Mouse (Mus musculus): ENCODE measurements at regions not wholly inside any gene's neighbourhood (a gene's known extent, or its start where the extent isn't known, plus 50 kb on each side); places are given as distances from the start of the nearest gene placed in this dataset.

DNA sequence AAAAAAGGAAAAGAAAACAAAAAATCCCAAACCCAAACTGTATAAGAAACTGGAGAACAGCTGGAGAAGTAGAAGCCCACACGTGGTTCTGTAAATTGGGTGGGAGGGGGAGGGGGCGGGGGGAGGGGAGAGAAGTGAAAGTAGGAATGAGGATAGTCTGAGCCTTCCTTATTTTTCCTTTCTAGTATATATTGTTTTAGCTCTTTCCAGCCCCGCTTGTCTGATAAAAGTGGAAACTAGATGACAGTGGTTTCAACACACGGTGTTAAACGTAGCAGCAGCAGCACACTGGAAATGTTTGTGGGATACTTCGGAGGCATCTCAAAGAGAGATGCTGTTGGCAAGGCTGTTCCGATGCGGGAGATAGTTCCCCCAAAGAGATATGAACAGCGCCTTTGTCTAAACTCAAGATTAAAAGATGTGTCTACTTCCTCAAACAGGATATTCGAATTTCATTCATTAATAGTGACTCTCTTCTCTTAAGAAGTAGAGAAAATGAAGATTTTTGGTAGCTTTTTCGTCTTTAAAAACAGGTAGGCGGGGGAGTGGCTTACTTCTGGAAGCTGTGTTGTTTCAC is 1588.3 kb downstream of the 4930444P10Rik start:
- H3K9ac ChIP-seq (ENCODE audit: low read depth, low read length, severe bottlenecking) = no peak overlapping the region
- no peaks in the 10 kb centered on the region for H3K9me3 ChIP-seq (ENCODE audit: control insufficient read depth, low read length)
- ATAC-seq (ENCODE audit: low FRiP score, low read depth) = no peak; the same call in 1 of the 2 replicates
- no peaks in the 10 kb centered on the region for H3K36me3 ChIP-seq (ENCODE audit: control insufficient read depth, insufficient read depth, low read length)
- H3K4me1 ChIP-seq (ENCODE audit: control insufficient read depth, insufficient read depth, low read length) = peaks cover 7% of the 10 kb centered on the region; the same call in 1 of the 2 replicates
- H3K27me3 ChIP-seq (ENCODE audit: control insufficient read depth, insufficient read depth, low read length) = peaks cover 59% of the 10 kb centered on the region
- no peak for TF ChIP-seq POLR2A (IDR thresholded peaks at IDR 0.05; ENCODE audit: borderline replicate concordance, extremely low read depth, insufficient read depth, insufficient read length)
- DNase-seq (ENCODE audit: low spot score) = no peak
- no peak overlapping the region for H3K27ac ChIP-seq (replicated peaks; ENCODE audit: low read depth, low read length)
- H3K4me2 ChIP-seq (replicated peaks; ENCODE audit: low read depth, low read length, severe bottlenecking) = peak overlapping the region; percentile 37
- WGBS = 4% methylated on average over 12 of the region's 12 CpGs
- H3K4me3 ChIP-seq (replicated peaks; ENCODE audit: low read length) = peak overlapping the region; percentile 14

DNA sequence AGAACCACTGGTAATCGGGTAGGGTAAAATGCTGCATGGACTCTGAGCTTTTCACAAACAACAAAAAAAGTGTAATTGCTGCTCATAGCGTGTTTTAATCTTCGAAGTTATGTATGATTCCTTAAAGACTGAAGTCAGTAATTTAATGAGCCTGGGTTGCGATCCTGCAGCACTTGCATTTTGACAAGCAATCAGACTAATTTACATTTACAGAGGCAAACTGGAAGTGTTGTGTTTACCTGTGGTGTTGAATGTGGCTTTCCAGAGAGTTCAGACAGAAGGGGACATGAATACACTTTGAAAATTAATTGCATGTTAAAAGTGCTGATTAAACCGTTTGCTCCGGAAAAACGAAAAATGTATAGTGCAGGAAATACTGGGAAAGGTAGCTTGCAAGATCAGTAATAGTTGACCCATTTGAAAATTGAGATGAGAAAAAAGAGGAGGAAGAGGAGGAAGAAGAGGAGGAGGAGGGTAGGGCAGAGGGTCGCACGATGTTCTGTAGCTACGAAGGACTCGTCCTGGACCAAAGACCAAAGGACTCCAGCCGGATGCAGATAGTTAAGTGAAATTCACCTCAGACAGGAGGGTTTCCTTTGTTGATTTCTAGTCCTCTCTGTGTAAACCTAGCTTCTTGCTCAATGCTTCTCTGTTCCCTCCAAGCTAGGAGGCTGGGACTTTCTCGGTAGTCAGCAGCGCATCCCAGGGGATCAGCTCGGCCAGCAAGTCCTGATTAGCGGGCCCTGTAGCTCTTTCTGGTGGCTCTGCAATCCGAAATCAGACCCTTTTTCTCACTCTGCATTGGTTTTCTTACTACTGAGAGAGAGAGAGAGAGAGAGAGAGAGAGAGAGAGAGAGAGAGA is 1589.0 kb downstream of the 4930444P10Rik start:
- peaks cover 57% of the 10 kb centered on the region for H3K27me3 ChIP-seq (ENCODE audit: control insufficient read depth, insufficient read depth, low read length)
- DNase-seq (ENCODE audit: low spot score) (no peak), ATAC-seq (ENCODE audit: low FRiP score, low read depth) (no peak)
- no peaks in the 10 kb centered on the region for H3K9me3 ChIP-seq (ENCODE audit: control insufficient read depth, low read length)
- no peak for TF ChIP-seq POLR2A (IDR thresholded peaks at IDR 0.05; ENCODE audit: borderline replicate concordance, extremely low read depth, insufficient read depth, insufficient read length)
- no peaks in the 10 kb centered on the region for H3K36me3 ChIP-seq (ENCODE audit: control insufficient read depth, insufficient read depth, low read length)
- H3K4me1 ChIP-seq (ENCODE audit: control insufficient read depth, insufficient read depth, low read length) = peaks cover 7% of the 10 kb centered on the region; the same call in 1 of the 2 replicates
- peak overlapping the region; percentile 37 for H3K4me2 ChIP-seq (replicated peaks; ENCODE audit: low read depth, low read length, severe bottlenecking)
- 3% methylated on average over 17 of the region's 17 CpGs for WGBS
- 0 out of 2 replicates have a peak overlapping the region, but pooled peaks have one; percentile 33 for H3K27ac ChIP-seq (replicated peaks; ENCODE audit: low read depth, low read length)
- 0 out of 2 replicates have a peak overlapping the region, but pooled peaks have one; percentile 5 for H3K9ac ChIP-seq (ENCODE audit: low read depth, low read length, severe bottlenecking)
- peak overlapping the region; percentile 14; the same call in 1 of the 2 replicates for H3K4me3 ChIP-seq (replicated peaks; ENCODE audit: low read length)

DNA sequence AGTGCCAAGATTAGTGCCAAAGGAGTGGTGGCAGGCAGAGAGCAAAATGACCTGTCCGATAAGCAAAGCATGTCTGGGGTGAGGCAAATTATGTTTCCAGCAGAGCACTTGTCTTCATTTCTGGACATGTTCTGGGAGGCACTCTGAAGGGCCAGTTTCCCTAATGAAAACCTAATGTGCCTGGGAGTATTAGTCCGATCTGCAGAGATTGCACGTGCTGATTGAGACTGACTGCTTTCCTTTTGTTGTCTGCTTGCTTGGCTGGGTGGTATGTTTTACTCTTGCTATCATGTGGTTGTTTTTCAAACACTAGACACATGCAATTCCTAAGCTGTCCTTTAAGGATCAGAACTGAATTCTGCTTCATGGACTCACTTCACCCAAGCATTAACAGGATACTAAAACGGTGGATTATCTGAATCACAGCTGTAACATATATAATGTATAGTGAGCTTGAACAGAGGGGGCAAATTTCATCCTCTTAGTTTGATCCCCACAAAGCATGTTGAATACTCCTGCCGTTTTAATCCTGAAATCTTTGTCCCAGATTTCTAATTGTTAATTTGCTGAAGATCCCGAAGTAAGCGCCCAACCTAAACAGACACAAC is 1589.8 kb downstream of the 4930444P10Rik start:
- no peak overlapping the region for H3K4me3 ChIP-seq (replicated peaks; ENCODE audit: low read length)
- H3K9me3 ChIP-seq (ENCODE audit: control insufficient read depth, low read length) = no peaks in the 10 kb centered on the region
- no peak overlapping the region for H3K9ac ChIP-seq (ENCODE audit: low read depth, low read length, severe bottlenecking)
- ATAC-seq (ENCODE audit: low FRiP score, low read depth) = no peak
- H3K4me2 ChIP-seq (replicated peaks; ENCODE audit: low read depth, low read length, severe bottlenecking) = peak overlapping the region; percentile 37; the same call in 1 of the 2 replicates
- peaks cover 50% of the 10 kb centered on the region for H3K27me3 ChIP-seq (ENCODE audit: control insufficient read depth, insufficient read depth, low read length)
- TF ChIP-seq POLR2A (IDR thresholded peaks at IDR 0.05; ENCODE audit: borderline replicate concordance, extremely low read depth, insufficient read depth, insufficient read length) = no peak
- DNase-seq (ENCODE audit: low spot score) = no peak
- H3K4me1 ChIP-seq (ENCODE audit: control insufficient read depth, insufficient read depth, low read length) = peaks cover 7% of the 10 kb centered on the region; the same call in 1 of the 2 replicates
- WGBS = 20% methylated on average over 7 of the region's 7 CpGs
- H3K36me3 ChIP-seq (ENCODE audit: control insufficient read depth, insufficient read depth, low read length) = no peaks in the 10 kb centered on the region
- H3K27ac ChIP-seq (replicated peaks; ENCODE audit: low read depth, low read length) = no peak overlapping the region

DNA sequence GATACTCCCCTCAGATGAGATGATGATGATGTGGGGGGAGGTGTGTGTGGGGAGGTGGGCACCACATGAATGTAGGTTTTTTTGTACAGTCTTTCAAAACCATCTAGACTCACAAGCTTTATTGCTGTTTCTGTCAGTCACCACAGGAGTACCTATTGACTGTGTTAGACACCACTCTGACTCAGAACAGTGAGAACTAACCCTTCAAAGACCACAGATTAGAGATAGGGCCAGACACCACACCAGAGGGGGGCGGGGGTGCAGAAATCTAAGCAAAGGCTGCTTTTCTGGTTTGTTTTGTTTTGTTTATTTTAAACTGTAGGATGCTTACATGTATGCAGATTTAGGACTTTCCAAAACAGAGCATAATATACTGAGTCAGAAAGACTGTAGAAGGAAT is 1594.0 kb downstream of the 4930444P10Rik start:
- no peak for ATAC-seq (ENCODE audit: low FRiP score, low read depth)
- Histone ChIP-seq H3K4me2 (replicated peaks; ENCODE audit: low read depth, low read length, severe bottlenecking) (no peak overlapping the region), H3K27ac (replicated peaks; ENCODE audit: low read depth, low read length) (no peak overlapping the region), H3K4me3 (replicated peaks; ENCODE audit: low read length) (no peak overlapping the region), H3K9ac (ENCODE audit: low read depth, low read length, severe bottlenecking) (no peak overlapping the region), H3K9me3 (ENCODE audit: control insufficient read depth, low read length) (no peaks in the 10 kb centered on the region), H3K4me1 (ENCODE audit: control insufficient read depth, insufficient read depth, low read length) (0 out of 2 replicates have a peak, but pooled peaks cover 3% of the 10 kb centered on the region), H3K27me3 (ENCODE audit: control insufficient read depth, insufficient read depth, low read length) (peaks cover 11% of the 10 kb centered on the region), H3K36me3 (ENCODE audit: control insufficient read depth, insufficient read depth, low read length) (no peaks in the 10 kb centered on the region)
- no peak for TF ChIP-seq POLR2A (IDR thresholded peaks at IDR 0.05; ENCODE audit: borderline replicate concordance, extremely low read depth, insufficient read depth, insufficient read length)
- 96% methylated on average over 1 of the region's 1 CpGs for WGBS
- DNase-seq (ENCODE audit: low spot score) = no peak

DNA sequence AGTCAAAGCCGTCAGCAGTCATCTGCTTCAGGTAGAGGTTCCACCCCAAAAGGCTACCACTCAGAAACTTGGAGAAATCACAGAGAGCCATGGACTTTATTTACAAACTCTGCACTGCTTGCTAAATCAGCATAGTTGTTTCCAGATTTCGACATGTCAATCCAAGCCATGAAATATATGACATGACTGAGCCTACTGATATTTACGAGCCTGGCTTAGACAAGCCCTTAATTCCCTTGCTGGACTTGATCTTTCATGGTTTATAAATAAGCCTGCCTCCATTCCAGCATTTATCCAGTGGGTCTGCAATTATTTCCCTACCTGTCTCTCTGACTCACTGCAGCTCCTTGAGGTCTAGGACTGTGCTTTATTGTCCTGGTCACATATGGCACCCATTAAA is 1603.1 kb downstream of the 4930444P10Rik start:
- Histone ChIP-seq H3K9me3 (ENCODE audit: control insufficient read depth, low read length) (no peaks in the 10 kb centered on the region), H3K4me1 (ENCODE audit: control insufficient read depth, insufficient read depth, low read length) (no peaks in the 10 kb centered on the region), H3K36me3 (ENCODE audit: control insufficient read depth, insufficient read depth, low read length) (no peaks in the 10 kb centered on the region), H3K27ac (replicated peaks; ENCODE audit: low read depth, low read length) (no peak overlapping the region), H3K27me3 (ENCODE audit: control insufficient read depth, insufficient read depth, low read length) (no peaks in the 10 kb centered on the region), H3K4me3 (replicated peaks; ENCODE audit: low read length) (no peak overlapping the region), H3K4me2 (replicated peaks; ENCODE audit: low read depth, low read length, severe bottlenecking) (no peak overlapping the region), H3K9ac (ENCODE audit: low read depth, low read length, severe bottlenecking) (no peak overlapping the region)
- DNase-seq (ENCODE audit: low spot score) (no peak), ATAC-seq (ENCODE audit: low FRiP score, low read depth) (no peak)
- TF ChIP-seq POLR2A (IDR thresholded peaks at IDR 0.05; ENCODE audit: borderline replicate concordance, extremely low read depth, insufficient read depth, insufficient read length) = no peak
- 63% methylated on average over 3 of the region's 3 CpGs for WGBS

Data from limb, embryonic 14.5 days (tissue).